In genomic region chr9:41326772-41327560, GRCm38 (mm10) we compare ENCODE assay signal across 8 mouse cellular contexts.
DNase-seq lines count a peak whose midpoint lies in the region; ATAC-seq lines count a peak whose summit lies in the region.

No protein-coding gene starts in this region.

- 22% methylated on average over 10 of the region's 10 CpGs for WGBS in embryonic facial prominence, embryonic 10.5 days
- 21% methylated on average over 10 of the region's 10 CpGs for WGBS in stomach, embryonic 15.5 days

- peak overlapping the region; percentile 39 for H3K4me3 ChIP-seq in embryonic facial prominence, embryonic 10.5 days
- H3K4me3 ChIP-seq in stomach, embryonic 15.5 days (replicated peaks), result no peak overlapping the region

- peak; percentile 79; the same call in 1 of the 2 replicates for ATAC-seq in stomach, embryonic 15.5 days (ENCODE audit: insufficient read depth, low FRiP score, low read depth)

- DNase-seq in adrenal gland, adult 18-20 months (ENCODE audit: low spot score in 2 of 2), result peak; percentile 3 to 23
- peak; percentile 57 for DNase-seq in embryonic facial prominence, embryonic 10.5 days (ENCODE audit: low spot score)
- peak; percentile 79 to 83 for DNase-seq in heart, adult 9 months (ENCODE audit: low spot score in 2 of 2)
- peak; percentile 31 for DNase-seq in kidney, adult 9 months
- peak; percentile 77 for DNase-seq in lung, postnatal 36 days
- no peak for DNase-seq in thymus, postnatal 0 days (ENCODE audit: low spot score)
- no peak for DNase-seq in thymus, postnatal 36 days

- no peaks in the 10 kb centered on the region for H3K9me3 ChIP-seq in embryonic facial prominence, embryonic 10.5 days
- H3K9me3 ChIP-seq in stomach, embryonic 15.5 days, result no peaks in the 10 kb centered on the region

- no peak overlapping the region for H3K9ac ChIP-seq in stomach, embryonic 15.5 days

- H3K27ac ChIP-seq in embryonic facial prominence, embryonic 10.5 days (replicated peaks), result peak overlapping the region; percentile 55
- peak overlapping the region; percentile 71 for H3K27ac ChIP-seq in stomach, embryonic 15.5 days

- peaks cover 51% of the 10 kb centered on the region for H3K4me1 ChIP-seq in embryonic facial prominence, embryonic 10.5 days
- peaks cover 9% of the 10 kb centered on the region; the same call in 1 of the 2 replicates for H3K4me1 ChIP-seq in stomach, embryonic 15.5 days

- no peaks in the 10 kb centered on the region for H3K36me3 ChIP-seq in embryonic facial prominence, embryonic 10.5 days (replicated peaks)
- no peaks in the 10 kb centered on the region for H3K36me3 ChIP-seq in stomach, embryonic 15.5 days

- no peaks in the 10 kb centered on the region; the same call in 1 of the 2 replicates for H3K27me3 ChIP-seq in embryonic facial prominence, embryonic 10.5 days (replicated peaks; ENCODE audit: low read depth, poor library complexity, severe bottlenecking)
- no peaks in the 10 kb centered on the region for H3K27me3 ChIP-seq in stomach, embryonic 15.5 days (replicated peaks)

- H3K4me2 ChIP-seq in stomach, embryonic 15.5 days, result peak overlapping the region; percentile 22; the same call in 1 of the 2 replicates

Comparison
In these comparisons a context has a peak if more than half of its experiments do, and no peak if none do; other contexts are left out.
1. DNase-seq: peak in adrenal gland, adult 18-20 months (2 of 2), embryonic facial prominence, embryonic 10.5 days (single experiment), heart, adult 9 months (2 of 2), kidney, adult 9 months (single experiment) and lung, postnatal 36 days (single experiment); none in thymus, postnatal 0 days (single experiment) and thymus, postnatal 36 days (0 of 2).